Mouse (Mus musculus): ENCODE measurements around the gene Ankrd37.

DNA sequence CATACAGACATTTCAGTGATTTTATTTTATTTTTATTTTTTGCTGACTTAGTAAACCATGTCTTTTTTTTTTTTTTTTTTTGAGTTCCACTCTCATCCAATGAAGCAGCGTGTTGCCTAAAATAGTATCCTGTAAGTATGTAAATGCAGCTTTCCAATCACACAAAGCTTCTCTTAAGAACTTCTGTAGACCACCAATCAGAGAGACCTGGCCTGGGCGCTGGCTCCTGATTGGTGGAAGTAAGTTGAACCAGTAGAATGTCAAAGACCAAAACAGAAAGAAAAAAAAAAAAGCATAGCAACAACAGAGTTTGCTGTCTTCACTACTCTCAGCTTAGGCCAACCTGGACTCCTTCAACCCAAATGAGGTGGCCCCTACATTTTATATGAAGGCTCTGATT is 4.8 kb upstream of the Ankrd37 start:
- TF ChIP-seq CTCF (IDR thresholded peaks at IDR 0.05; ENCODE audit: borderline replicate concordance, extremely low read depth, insufficient read depth, insufficient read length), result no peak
- no peak for TF ChIP-seq POLR2A (IDR thresholded peaks at IDR 0.05; ENCODE audit: borderline replicate concordance, extremely low read depth, insufficient read depth, insufficient read length, poor library complexity, severe bottlenecking)

All from brain, embryonic 14.5 days (tissue).